Mouse (Mus musculus): ENCODE results near the gene Setd6.

Setd6 gene

GRCm38 (mm10) chr8:95711029-95711428 is 4.7 kb upstream of the Setd6 start:
- no peak for DNase-seq (ENCODE audit: low spot score)

- DNase-seq (ENCODE audit: low spot score) = no peak
These were observed 3.3 kb upstream of the Setd6 start for GRCm38 (mm10) chr8:95712395-95712794.

- peak; percentile 80 for DNase-seq (ENCODE audit: low spot score)
These were observed 2.3 kb upstream of the Setd6 start for GRCm38 (mm10) chr8:95713100-95714010.

GRCm38 (mm10) chr8:95714367-95714766 is 1.3 kb upstream of the Setd6 start:
- DNase-seq (ENCODE audit: low spot score) = no peak

- DNase-seq (ENCODE audit: low spot score) = no peak
These were observed 756 bp upstream of the Setd6 start for GRCm38 (mm10) chr8:95714837-95715413.

GRCm38 (mm10) chr8:95716546-95717335 is 1.1 kb downstream of the Setd6 start:
- no peak for DNase-seq (ENCODE audit: low spot score)

GRCm38 (mm10) chr8:95727625-95728024 is 11.9 kb downstream of the Setd6 start:
- DNase-seq (ENCODE audit: low spot score) = no peak

- peak; percentile 40 for DNase-seq (ENCODE audit: low spot score)
These were observed 22.9 kb downstream of the Setd6 start for GRCm38 (mm10) chr8:95738596-95738995.

- DNase-seq (ENCODE audit: low spot score) = no peak
These were observed 26.1 kb downstream of the Setd6 start for GRCm38 (mm10) chr8:95741732-95742131.

- no peak for DNase-seq (ENCODE audit: low spot score)
These were observed 32.3 kb downstream of the Setd6 start for GRCm38 (mm10) chr8:95748028-95748427.

DNA sequence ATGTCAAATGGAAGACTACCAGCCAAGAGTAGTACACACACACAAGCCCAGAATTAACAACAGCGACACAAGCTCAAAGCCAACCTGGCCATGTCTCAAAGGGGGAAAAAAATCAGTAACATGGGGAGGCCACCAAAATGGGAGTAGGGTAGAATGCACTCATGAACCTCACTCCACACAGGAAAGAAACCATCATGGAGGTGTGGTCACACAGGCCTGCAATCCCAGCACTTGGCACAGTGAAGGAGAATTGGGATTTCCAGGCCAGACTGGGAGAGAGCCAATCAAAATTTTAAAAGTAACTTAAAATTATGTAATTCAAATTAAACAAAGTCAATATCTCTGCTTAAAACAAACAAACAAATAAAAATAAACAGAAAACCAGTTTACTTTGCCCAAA is 36.2 kb downstream of the Setd6 start:
- peak; percentile 54 for DNase-seq (ENCODE audit: low spot score)

- no peak for DNase-seq (ENCODE audit: low spot score)
These were observed 44.6 kb downstream of the Setd6 start for GRCm38 (mm10) chr8:95760323-95760722.

- DNase-seq (ENCODE audit: low spot score) = no peak
These were observed 48.5 kb downstream of the Setd6 start for GRCm38 (mm10) chr8:95764133-95764532.
